Comparison of ENCODE assay signal across 9 mouse cellular contexts in the genomic region with DNA sequence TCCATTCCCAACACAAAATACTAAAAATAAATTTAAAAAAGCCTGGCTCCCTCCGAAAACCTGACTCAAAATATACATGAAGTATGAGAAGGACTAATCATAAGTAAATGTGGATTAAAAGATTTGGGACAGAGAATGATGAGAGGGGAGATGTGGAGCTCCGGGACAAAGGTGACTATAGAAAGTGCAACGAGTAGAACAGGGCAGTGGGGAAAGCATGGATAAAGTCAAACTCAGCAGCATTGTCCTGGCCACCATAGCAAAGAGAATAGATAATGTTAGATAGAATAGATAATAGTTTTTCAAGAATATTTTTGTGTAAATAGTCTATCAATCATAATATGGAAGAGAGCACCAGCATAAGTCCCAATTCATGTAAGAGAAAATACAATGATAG. TPM values are rescaled to one million over a fixed set of nuclear protein-coding genes. Genes with fewer than 3 reads are reported as not detected.
A peak's percentile ranks its signal among the peaks of the same experiment; 100 is the strongest.
DNase-seq lines count a peak whose midpoint lies in the region; ATAC-seq and TF ChIP-seq lines count a peak whose summit lies in the region.
"Had no signal": no experiment of that assay in that cellular context is flagged by ENCODE, and none has a peak within 500 bp of the region (broad histone marks: within the 10 kb centered on the region; RNA-seq: fewer than 3 reads in every experiment).

No protein-coding gene starts in this region.

- H3K27me3 ChIP-seq in kidney, embryonic 15.5 days: no peaks in the 10 kb centered on the region
- H3K27me3 ChIP-seq in embryonic facial prominence, embryonic 14.5 days (replicated peaks; ENCODE audit: control insufficient read depth, insufficient read depth, low read length): no peaks in the 10 kb centered on the region
- no peaks in the 10 kb centered on the region for H3K27me3 ChIP-seq in intestine, postnatal 0 days (replicated peaks; ENCODE audit: control insufficient read depth, insufficient read depth, low read length)
- no peaks in the 10 kb centered on the region for H3K27me3 ChIP-seq in neural tube, embryonic 12.5 days (replicated peaks)

- ATAC-seq in kidney, embryonic 15.5 days (replicated peaks; ENCODE audit: low FRiP score): no peak
- no peak for ATAC-seq in embryonic facial prominence, embryonic 14.5 days (ENCODE audit: low read depth)
- ATAC-seq in intestine, postnatal 0 days: no peak
- ATAC-seq in neural tube, embryonic 12.5 days (ENCODE audit: low FRiP score, low read depth): peak; percentile 34; the same call in 1 of the 2 replicates

- no peaks in the 10 kb centered on the region for H3K9me3 ChIP-seq in kidney, embryonic 15.5 days (replicated peaks)
- H3K9me3 ChIP-seq in embryonic facial prominence, embryonic 14.5 days (ENCODE audit: control insufficient read depth, low read length): no peaks in the 10 kb centered on the region
- H3K9me3 ChIP-seq in intestine, postnatal 0 days (ENCODE audit: control insufficient read depth): no peaks in the 10 kb centered on the region
- H3K9me3 ChIP-seq in neural tube, embryonic 12.5 days: no peaks in the 10 kb centered on the region
- H3K9me3 ChIP-seq: G1E had no signal

- WGBS in kidney, embryonic 15.5 days: 74% methylated on average over 3 of the region's 3 CpGs
- 71% methylated on average over 3 of the region's 3 CpGs for WGBS in embryonic facial prominence, embryonic 14.5 days
- WGBS in intestine, postnatal 0 days: 71% methylated on average over 3 of the region's 3 CpGs
- WGBS in neural tube, embryonic 12.5 days: 74% methylated on average over 3 of the region's 3 CpGs

- DNase-seq in kidney, postnatal 4 days: no peak
- no peak for DNase-seq in embryonic facial prominence, embryonic 14.5 days (ENCODE audit: low spot score)
- DNase-seq in urinary bladder, adult 18-20 months (ENCODE audit: low spot score in 2 of 2): no peak
- DNase-seq in natural killer cell, adult 2 months (ENCODE audit: low spot score in 2 of 2): no peak
- no peak for DNase-seq in kidney, adult 18-20 months

- 0 out of 2 replicates have a peak overlapping the region, but pooled peaks have one; percentile 78 for H3K9ac ChIP-seq in kidney, embryonic 15.5 days
- H3K9ac ChIP-seq in embryonic facial prominence, embryonic 14.5 days (ENCODE audit: low read depth, low read length): peak overlapping the region; percentile 85
- H3K9ac ChIP-seq in intestine, postnatal 0 days (ENCODE audit: low read depth, low read length): 0 out of 2 replicates have a peak overlapping the region, but pooled peaks have one; percentile 73
- peak overlapping the region; percentile 69; the same call in 1 of the 2 replicates for H3K9ac ChIP-seq in neural tube, embryonic 12.5 days

- H3K36me3 ChIP-seq in kidney, embryonic 15.5 days: peaks cover 16% of the 10 kb centered on the region
- H3K36me3 ChIP-seq in embryonic facial prominence, embryonic 14.5 days (ENCODE audit: control insufficient read depth, insufficient read depth, low read length): no peaks in the 10 kb centered on the region; the same call in 1 of the 2 replicates
- no peaks in the 10 kb centered on the region for H3K36me3 ChIP-seq in intestine, postnatal 0 days (ENCODE audit: control insufficient read depth, insufficient read depth)
- peaks cover 12% of the 10 kb centered on the region for H3K36me3 ChIP-seq in neural tube, embryonic 12.5 days

- H3K4me2 ChIP-seq in kidney, embryonic 15.5 days: peak overlapping the region; percentile 54
- H3K4me2 ChIP-seq in embryonic facial prominence, embryonic 14.5 days (ENCODE audit: low read depth, low read length): peak overlapping the region; percentile 56
- H3K4me2 ChIP-seq in intestine, postnatal 0 days (replicated peaks; ENCODE audit: low read depth): peak overlapping the region; percentile 71
- H3K4me2 ChIP-seq in neural tube, embryonic 12.5 days (replicated peaks): peak overlapping the region; percentile 54

- H3K4me1 ChIP-seq in kidney, embryonic 15.5 days: peaks cover 5% of the 10 kb centered on the region; the same call in 1 of the 2 replicates
- no peaks in the 10 kb centered on the region for H3K4me1 ChIP-seq in embryonic facial prominence, embryonic 14.5 days (ENCODE audit: control insufficient read depth, insufficient read depth, low read length)
- no peaks in the 10 kb centered on the region for H3K4me1 ChIP-seq in intestine, postnatal 0 days (replicated peaks; ENCODE audit: control insufficient read depth, insufficient read depth, low read length)
- H3K4me1 ChIP-seq in neural tube, embryonic 12.5 days: no peaks in the 10 kb centered on the region

- TF ChIP-seq CTCF in intestine, postnatal 0 days (IDR thresholded peaks at IDR 0.05; ENCODE audit: low read depth): no peak

- 0 out of 2 replicates have a peak overlapping the region, but pooled peaks have one; percentile 96 for H3K27ac ChIP-seq in kidney, embryonic 15.5 days
- no peak overlapping the region for H3K27ac ChIP-seq in embryonic facial prominence, embryonic 14.5 days (replicated peaks; ENCODE audit: low read depth, low read length)
- no peak overlapping the region for H3K27ac ChIP-seq in intestine, postnatal 0 days (ENCODE audit: low read depth, low read length)
- H3K27ac ChIP-seq in neural tube, embryonic 12.5 days: no peak overlapping the region

- peak overlapping the region; percentile 78 for H3K4me3 ChIP-seq in kidney, embryonic 15.5 days (replicated peaks)
- H3K4me3 ChIP-seq in embryonic facial prominence, embryonic 14.5 days (ENCODE audit: low read depth, low read length): peak overlapping the region; percentile 69
- peak overlapping the region; percentile 71 for H3K4me3 ChIP-seq in intestine, postnatal 0 days (ENCODE audit: low read depth, low read length)
- H3K4me3 ChIP-seq in neural tube, embryonic 12.5 days: peak overlapping the region; percentile 73

RNA-seq across cellular contexts. Expression of a gene that starts 48.7 kb away (rescaled TPM):
- 20.5 and 20.6 TPM in 2 replicates for polyA plus RNA-seq in kidney, embryonic 15.5 days (2015; fragmentation: Nextera tagmentation; extraction: Ambion mirVana)
- 20.5 and 24.5 TPM in 2 replicates for polyA plus RNA-seq in embryonic facial prominence, embryonic 14.5 days (2014; fragmentation: Nextera tagmentation; extraction: Ambion mirVana)
- polyA plus RNA-seq in intestine, postnatal 0 days (2015; fragmentation: Nextera tagmentation; extraction: Ambion mirVana): 8.3 and 8.9 TPM in 2 replicates
- 20.9 and 21.8 TPM in 2 replicates for polyA plus RNA-seq in neural tube, embryonic 12.5 days (2016; fragmentation: Nextera tagmentation; extraction: Ambion mirVana)
